Mouse (Mus musculus): ENCODE measurements around the gene Mamstr. TPM values are rescaled to one million over a fixed set of nuclear protein-coding genes. Genes with fewer than 3 reads are reported as not detected.
A peak's percentile ranks its signal among the peaks of the same experiment; 100 is the strongest.
"Not testable (repeated sequence)": the region's sequence is repeated elsewhere in the genome, so short reads cannot be mapped to it uniquely, and the experiment has no call there.

The Mamstr gene
- polyA plus RNA-seq, 1 experiment from 2014 or later = 21.4 TPM

GRCm38 (mm10) chr7:45661702-45662101, 21.9 kb downstream of the Mamstr start:
- WGBS = 87% methylated on average over 6 of the region's 6 CpGs
- H3K9ac ChIP-seq; H3K27ac ChIP-seq (replicated peaks); H3K4me2 ChIP-seq (replicated peaks); H3K9me3 ChIP-seq (replicated peaks); H3K27me3 ChIP-seq; H3K4me3 ChIP-seq (replicated peaks); H3K36me3 ChIP-seq; ATAC-seq (ENCODE audit: insufficient number of reproducible peaks, low FRiP score, low TSS enrichment, low read depth): not testable (repeated sequence)
- H3K4me1 ChIP-seq = peaks cover 12% of the 10 kb centered on the region; the same call in 1 of the 2 replicates

- Histone ChIP-seq H3K4me3 (replicated peaks) (no peak overlapping the region), H3K9me3 (replicated peaks) (no peaks in the 10 kb centered on the region), H3K36me3 (no peaks in the 10 kb centered on the region), H3K4me2 (replicated peaks) (peak overlapping the region; percentile 1; the same call in 1 of the 2 replicates), H3K27ac (replicated peaks) (peak overlapping the region; percentile 56), H3K9ac (no peak overlapping the region), H3K4me1 (peaks cover 12% of the 10 kb centered on the region; the same call in 1 of the 2 replicates), H3K27me3 (no peaks in the 10 kb centered on the region)
- 37% methylated on average over 13 of the region's 13 CpGs for WGBS
- no peak; the same call in 1 of the 2 replicates for ATAC-seq (ENCODE audit: insufficient number of reproducible peaks, low FRiP score, low TSS enrichment, low read depth)
Observed at GRCm38 (mm10) chr7:45665303-45666138, 25.7 kb downstream of the Mamstr start.

GRCm38 (mm10) chr7:45666161-45666560, 26.4 kb downstream of the Mamstr start, which contains the start of gene Fut2:
Gene Fut2, minus strand, starts transcription at chr7:45666394.
- H3K36me3 ChIP-seq = no peaks in the 10 kb centered on the region
- H3K4me1 ChIP-seq = peaks cover 12% of the 10 kb centered on the region; the same call in 1 of the 2 replicates
- no peak within 1 kb of the TSS for H3K9ac ChIP-seq
- ATAC-seq (ENCODE audit: insufficient number of reproducible peaks, low FRiP score, low TSS enrichment, low read depth) = no peak
- H3K27ac ChIP-seq (replicated peaks) = peak within 1 kb of the TSS; percentile 56
- 79% methylated on average over 7 of the region's 7 CpGs for WGBS
- H3K4me2 ChIP-seq (replicated peaks) = peak within 1 kb of the TSS; percentile 1; the same call in 1 of the 2 replicates
- no peak within 1 kb of the TSS for H3K4me3 ChIP-seq (replicated peaks)
- no peaks in the 10 kb centered on the region for H3K27me3 ChIP-seq
- no peaks in the 10 kb centered on the region for H3K9me3 ChIP-seq (replicated peaks)

GRCm38 (mm10) chr7:45667761-45668160, 28.0 kb downstream of the Mamstr start:
- Histone ChIP-seq H3K36me3 (no peaks in the 10 kb centered on the region), H3K4me1 (peaks cover 12% of the 10 kb centered on the region; the same call in 1 of the 2 replicates), H3K27me3 (no peaks in the 10 kb centered on the region), H3K4me3 (replicated peaks) (no peak overlapping the region), H3K9me3 (replicated peaks) (no peaks in the 10 kb centered on the region), H3K27ac (replicated peaks) (no peak overlapping the region), H3K4me2 (replicated peaks) (no peak overlapping the region), H3K9ac (no peak overlapping the region)
- 67% methylated on average over 14 of the region's 14 CpGs for WGBS
- no peak for ATAC-seq (ENCODE audit: insufficient number of reproducible peaks, low FRiP score, low TSS enrichment, low read depth)

DNA sequence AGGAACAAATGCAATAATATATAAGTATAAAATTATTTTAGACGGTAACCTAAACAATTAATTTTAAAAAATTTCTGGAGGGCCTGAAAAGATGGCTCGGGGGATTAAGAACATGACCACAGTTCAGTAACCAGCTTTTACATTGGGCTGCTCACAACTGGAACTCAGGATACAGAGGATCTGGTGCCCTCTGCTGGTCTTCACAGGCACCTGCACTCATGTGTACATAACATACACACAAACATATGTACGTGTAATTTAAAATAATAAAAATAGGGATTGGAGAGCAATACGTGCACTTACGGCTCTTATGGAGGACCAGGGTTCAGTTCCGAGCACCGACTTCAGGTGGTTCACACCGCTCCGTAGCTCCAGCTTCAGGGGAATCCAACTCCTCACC, 29.1 kb downstream of the Mamstr start:
- no peak overlapping the region for H3K4me2 ChIP-seq (replicated peaks)
- no peak overlapping the region for H3K4me3 ChIP-seq (replicated peaks)
- no peaks in the 10 kb centered on the region for H3K36me3 ChIP-seq
- no peak for ATAC-seq (ENCODE audit: insufficient number of reproducible peaks, low FRiP score, low TSS enrichment, low read depth)
- H3K27ac ChIP-seq (replicated peaks) = no peak overlapping the region
- WGBS = 95% methylated on average over 9 of the region's 9 CpGs
- peaks cover 12% of the 10 kb centered on the region; the same call in 1 of the 2 replicates for H3K4me1 ChIP-seq
- no peaks in the 10 kb centered on the region for H3K9me3 ChIP-seq (replicated peaks)
- H3K27me3 ChIP-seq = no peaks in the 10 kb centered on the region
- no peak overlapping the region for H3K9ac ChIP-seq

DNA sequence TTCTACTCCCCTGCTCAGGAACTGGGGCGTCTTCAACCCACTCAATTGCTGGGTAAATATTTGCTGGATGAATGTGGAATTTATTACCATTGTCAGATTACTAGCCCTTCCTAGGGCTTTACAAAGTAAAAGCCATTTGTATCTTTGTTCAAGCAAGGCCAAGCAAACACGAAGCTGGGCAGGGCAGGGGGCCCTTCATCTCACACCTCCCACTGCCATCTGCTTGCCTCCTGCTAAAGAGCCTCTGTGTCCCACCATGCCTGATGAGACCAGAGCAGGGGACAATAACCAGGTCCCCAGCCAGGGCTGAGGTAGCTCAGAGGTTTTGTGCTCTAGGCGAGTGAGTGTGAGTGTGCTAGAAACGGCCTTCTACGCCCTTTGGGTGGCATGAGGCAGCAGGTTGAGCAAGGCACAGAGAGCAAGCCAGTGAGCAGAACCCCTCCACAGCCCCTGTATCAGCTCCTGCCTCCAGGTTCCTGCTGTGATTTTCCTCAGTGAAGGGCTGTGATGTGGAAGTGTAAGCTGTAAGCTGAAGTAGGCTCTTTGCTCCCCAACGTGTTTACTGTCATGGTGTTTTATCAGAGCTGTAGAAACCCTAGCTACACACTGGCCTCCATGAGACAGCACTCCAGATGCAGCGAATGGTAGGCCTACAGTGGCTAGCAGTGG, 38.0 kb downstream of the Mamstr start:
- no peak overlapping the region for H3K9ac ChIP-seq
- H3K4me3 ChIP-seq (replicated peaks) = no peak overlapping the region
- 74% methylated on average over 7 of the region's 7 CpGs for WGBS
- H3K4me2 ChIP-seq (replicated peaks) = no peak overlapping the region
- no peaks in the 10 kb centered on the region for H3K36me3 ChIP-seq
- ATAC-seq (ENCODE audit: insufficient number of reproducible peaks, low FRiP score, low TSS enrichment, low read depth) = no peak
- H3K9me3 ChIP-seq (replicated peaks) = no peaks in the 10 kb centered on the region
- no peaks in the 10 kb centered on the region for H3K27me3 ChIP-seq
- H3K27ac ChIP-seq (replicated peaks) = no peak overlapping the region
- peaks cover 6% of the 10 kb centered on the region for H3K4me1 ChIP-seq

DNA sequence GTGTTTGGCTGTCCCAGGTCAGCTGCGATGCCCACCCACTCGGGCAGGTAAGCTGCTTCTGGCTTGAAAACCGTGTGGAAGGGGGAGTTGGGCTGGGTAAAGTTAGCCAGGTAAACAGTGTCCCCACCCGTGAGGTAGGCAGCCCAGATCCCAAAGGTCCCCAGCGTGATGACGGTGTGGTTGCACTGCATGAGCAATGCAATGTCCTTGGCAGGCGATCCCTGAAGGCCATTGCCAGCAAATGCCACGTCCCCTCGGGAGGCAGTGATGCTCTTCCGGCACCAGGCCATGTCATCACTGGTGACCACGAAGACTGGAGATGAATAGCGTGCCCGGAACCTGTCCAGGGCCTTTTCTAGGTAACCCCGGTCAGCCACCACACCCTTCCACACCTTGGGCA, 38.7 kb downstream of the Mamstr start:
- H3K4me3 ChIP-seq (replicated peaks) = no peak overlapping the region
- no peaks in the 10 kb centered on the region for H3K9me3 ChIP-seq (replicated peaks)
- H3K9ac ChIP-seq = no peak overlapping the region
- no peak overlapping the region for H3K27ac ChIP-seq (replicated peaks)
- 90% methylated on average over 14 of the region's 14 CpGs for WGBS
- H3K36me3 ChIP-seq = no peaks in the 10 kb centered on the region
- no peaks in the 10 kb centered on the region for H3K27me3 ChIP-seq
- H3K4me1 ChIP-seq = peaks cover 13% of the 10 kb centered on the region
- no peak overlapping the region for H3K4me2 ChIP-seq (replicated peaks)
- no peak for ATAC-seq (ENCODE audit: insufficient number of reproducible peaks, low FRiP score, low TSS enrichment, low read depth)

- no peak for ATAC-seq (ENCODE audit: insufficient number of reproducible peaks, low FRiP score, low TSS enrichment, low read depth)
- Histone ChIP-seq H3K27ac (replicated peaks) (0 out of 2 replicates have a peak overlapping the region, but pooled peaks have one; percentile 11), H3K9me3 (replicated peaks) (no peaks in the 10 kb centered on the region), H3K36me3 (no peaks in the 10 kb centered on the region), H3K9ac (no peak overlapping the region), H3K4me1 (peaks cover 28% of the 10 kb centered on the region), H3K4me3 (replicated peaks) (no peak overlapping the region), H3K4me2 (replicated peaks) (no peak overlapping the region), H3K27me3 (no peaks in the 10 kb centered on the region)
- WGBS = 72% methylated on average over 14 of the region's 14 CpGs
Observed at GRCm38 (mm10) chr7:45679966-45680621, 40.3 kb downstream of the Mamstr start.

- WGBS = 81% methylated on average over 8 of the region's 8 CpGs
- ATAC-seq (ENCODE audit: insufficient number of reproducible peaks, low FRiP score, low TSS enrichment, low read depth) = no peak
Observed at GRCm38 (mm10) chr7:45681046-45681736, 41.4 kb downstream of the Mamstr start.

GRCm38 (mm10) chr7:45682144-45683126, 42.7 kb downstream of the Mamstr start:
- Histone ChIP-seq H3K27me3 (no peaks in the 10 kb centered on the region), H3K4me3 (replicated peaks) (no peak overlapping the region; the same call in 1 of the 2 replicates), H3K27ac (replicated peaks) (peak overlapping the region; percentile 55; the same call in 1 of the 2 replicates), H3K36me3 (no peaks in the 10 kb centered on the region), H3K9ac (no peak overlapping the region), H3K4me2 (replicated peaks) (peak overlapping the region; percentile 37), H3K4me1 (peaks cover 48% of the 10 kb centered on the region), H3K9me3 (replicated peaks) (no peaks in the 10 kb centered on the region)
- WGBS = 30% methylated on average over 14 of the region's 14 CpGs
- peak; percentile 55 for ATAC-seq (ENCODE audit: insufficient number of reproducible peaks, low FRiP score, low TSS enrichment, low read depth)

More at GRCm38 (mm10) chr7:45681046-45681736, 41.4 kb downstream of the Mamstr start:
- Histone ChIP-seq H3K4me3 (replicated peaks) (no peak overlapping the region), H3K9ac (no peak overlapping the region), H3K9me3 (replicated peaks) (no peaks in the 10 kb centered on the region), H3K27ac (replicated peaks) (no peak overlapping the region), H3K4me1 (peaks cover 39% of the 10 kb centered on the region), H3K36me3 (no peaks in the 10 kb centered on the region), H3K27me3 (no peaks in the 10 kb centered on the region), H3K4me2 (replicated peaks) (no peak overlapping the region)
